Mouse (Mus musculus) neural tube, embryonic 12.5 days (tissue): ENCODE data around the gene B4galt1. TPM values are rescaled to one million over a fixed set of nuclear protein-coding genes. Genes with fewer than 3 reads are reported as not detected.

Experiments used
- ATAC-seq: fragments of 200-750 bp; cut with Nextera tagmentation; 2 replicates; pipeline ENCODE4 v1.8.0; 2017; ENCODE audit warnings: low read depth, mild to moderate bottlenecking, moderate TSS enrichment, moderate library complexity; ENCODE audit not compliant: low FRiP score
- H3K27ac ChIP-seq: fragments of 300-500 bp; sonication (generic); 2 replicates; pipeline ENCODE4 v1.5.1; 2016
- H3K27me3 ChIP-seq: fragments of 300-500 bp; sonication (generic); replicated peaks from 2 replicates; pipeline ENCODE4 v1.6.1; 2016; ENCODE audit warnings: mild to moderate bottlenecking
- H3K36me3 ChIP-seq: fragments of 300-500 bp; sonication (generic); 2 replicates; pipeline ENCODE4 v1.6.1; 2016; ENCODE audit warnings: mild to moderate bottlenecking
- H3K4me1 ChIP-seq: fragments of 300-500 bp; sonication (generic); 2 replicates; pipeline ENCODE4 v1.6.1; 2016
- H3K4me2 ChIP-seq: fragments of 300-500 bp; sonication (generic); replicated peaks from 2 replicates; pipeline ENCODE4 v1.6.1; 2016; ENCODE audit warnings: mild to moderate bottlenecking
- H3K4me3 ChIP-seq: fragments of 300-500 bp; sonication (generic); 2 replicates; pipeline ENCODE4 v1.5.1; 2016
- H3K9ac ChIP-seq: fragments of 300-500 bp; sonication (generic); 2 replicates; pipeline ENCODE4 v1.6.1; 2016; ENCODE audit warnings: mild to moderate bottlenecking
- H3K9me3 ChIP-seq: fragments of 300-500 bp; sonication (generic); 2 replicates; pipeline ENCODE4 v1.6.1; 2016; ENCODE audit warnings: mild to moderate bottlenecking
- WGBS: fragments of 180-500 bp; shearing (Covaris S2); methylation state at CpG from one replicate; pipeline ENCODE4 v1.1.7; 2016; 5-methylcytosine and 5-hydroxymethylcytosine counted together
- polyA plus RNA-seq: library from polyadenylated mRNA; unstranded; fragments of >200 nt; fragmentation: Nextera tagmentation; extraction: Ambion mirVana; gene quantifications from 2 replicates; pipeline ENCODE4 v1.2.1, GENCODE M21; 2016

B4galt1 gene
- polyA plus RNA-seq, 1 experiment from 2014 or later: 14.1 TPM

GRCm38 (mm10) chr4:40820903-40821302 lies 32.9 kb downstream of the B4galt1 start:
- H3K27ac ChIP-seq: no peak overlapping the region
- no peaks in the 10 kb centered on the region for H3K4me1 ChIP-seq
- H3K9me3 ChIP-seq: no peaks in the 10 kb centered on the region
- peaks cover 8% of the 10 kb centered on the region; the same call in 1 of the 2 replicates for H3K36me3 ChIP-seq
- no peak overlapping the region for H3K4me3 ChIP-seq
- 88% methylated on average over 1 of the region's 1 CpGs for WGBS
- H3K9ac ChIP-seq: no peak overlapping the region
- ATAC-seq: no peak
- H3K27me3 ChIP-seq: no peaks in the 10 kb centered on the region
- no peak overlapping the region for H3K4me2 ChIP-seq

- ATAC-seq: no peak
- no peak overlapping the region for H3K4me3 ChIP-seq
- H3K36me3 ChIP-seq: peaks cover 8% of the 10 kb centered on the region; the same call in 1 of the 2 replicates
- H3K4me1 ChIP-seq: no peaks in the 10 kb centered on the region
- H3K9me3 ChIP-seq: no peaks in the 10 kb centered on the region
- H3K9ac ChIP-seq: no peak overlapping the region
- H3K27me3 ChIP-seq: no peaks in the 10 kb centered on the region
- H3K4me2 ChIP-seq: no peak overlapping the region
- H3K27ac ChIP-seq: no peak overlapping the region
- WGBS: 91% methylated on average over 4 of the region's 4 CpGs
Measured at GRCm38 (mm10) chr4:40820024-40820423, 33.8 kb downstream of the B4galt1 start.

GRCm38 (mm10) chr4:40819151-40819550 lies 34.7 kb downstream of the B4galt1 start:
- 92% methylated on average over 6 of the region's 6 CpGs for WGBS
- no peak overlapping the region for H3K9ac ChIP-seq
- H3K4me2 ChIP-seq: no peak overlapping the region
- no peaks in the 10 kb centered on the region for H3K27me3 ChIP-seq
- ATAC-seq: no peak
- H3K4me1 ChIP-seq: no peaks in the 10 kb centered on the region
- no peak overlapping the region for H3K27ac ChIP-seq
- H3K9me3 ChIP-seq: no peaks in the 10 kb centered on the region
- H3K4me3 ChIP-seq: no peak overlapping the region
- H3K36me3 ChIP-seq: peaks cover 8% of the 10 kb centered on the region; the same call in 1 of the 2 replicates

DNA sequence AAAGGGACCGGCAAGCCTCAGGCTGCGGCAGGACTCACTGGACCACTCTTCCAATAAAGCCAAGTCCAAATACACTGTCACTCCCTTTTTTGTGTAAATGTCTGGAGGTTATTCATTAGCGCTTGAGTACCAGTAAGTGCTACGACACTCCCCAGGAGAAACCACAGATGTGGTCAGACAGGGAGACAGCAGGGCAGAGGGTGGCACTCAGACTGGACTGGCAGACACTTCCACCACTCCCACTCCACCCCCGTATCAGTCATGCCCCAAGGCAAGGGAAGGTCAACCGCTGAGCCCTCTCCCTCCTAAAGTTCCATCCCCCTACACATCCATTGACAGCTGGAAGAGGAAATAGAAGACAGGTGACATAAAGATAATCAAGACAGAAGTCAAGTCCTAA lies 35.4 kb downstream of the B4galt1 start:
- H3K9ac ChIP-seq: no peak overlapping the region
- ATAC-seq: no peak
- H3K4me1 ChIP-seq: no peaks in the 10 kb centered on the region
- no peak overlapping the region for H3K4me3 ChIP-seq
- H3K4me2 ChIP-seq: no peak overlapping the region
- peaks cover 11% of the 10 kb centered on the region; the same call in 1 of the 2 replicates for H3K36me3 ChIP-seq
- H3K27me3 ChIP-seq: no peaks in the 10 kb centered on the region
- WGBS: 89% methylated on average over 6 of the region's 6 CpGs
- no peaks in the 10 kb centered on the region for H3K9me3 ChIP-seq
- no peak overlapping the region for H3K27ac ChIP-seq

GRCm38 (mm10) chr4:40817936-40818335 lies 35.9 kb downstream of the B4galt1 start:
- Histone ChIP-seq H3K27me3 (no peaks in the 10 kb centered on the region), H3K9me3 (no peaks in the 10 kb centered on the region), H3K27ac (no peak overlapping the region), H3K9ac (no peak overlapping the region), H3K4me1 (no peaks in the 10 kb centered on the region), H3K4me2 (no peak overlapping the region), H3K36me3 (peaks cover 11% of the 10 kb centered on the region; the same call in 1 of the 2 replicates), H3K4me3 (no peak overlapping the region)
- WGBS: 93% methylated on average over 12 of the region's 12 CpGs
- ATAC-seq: no peak

DNA sequence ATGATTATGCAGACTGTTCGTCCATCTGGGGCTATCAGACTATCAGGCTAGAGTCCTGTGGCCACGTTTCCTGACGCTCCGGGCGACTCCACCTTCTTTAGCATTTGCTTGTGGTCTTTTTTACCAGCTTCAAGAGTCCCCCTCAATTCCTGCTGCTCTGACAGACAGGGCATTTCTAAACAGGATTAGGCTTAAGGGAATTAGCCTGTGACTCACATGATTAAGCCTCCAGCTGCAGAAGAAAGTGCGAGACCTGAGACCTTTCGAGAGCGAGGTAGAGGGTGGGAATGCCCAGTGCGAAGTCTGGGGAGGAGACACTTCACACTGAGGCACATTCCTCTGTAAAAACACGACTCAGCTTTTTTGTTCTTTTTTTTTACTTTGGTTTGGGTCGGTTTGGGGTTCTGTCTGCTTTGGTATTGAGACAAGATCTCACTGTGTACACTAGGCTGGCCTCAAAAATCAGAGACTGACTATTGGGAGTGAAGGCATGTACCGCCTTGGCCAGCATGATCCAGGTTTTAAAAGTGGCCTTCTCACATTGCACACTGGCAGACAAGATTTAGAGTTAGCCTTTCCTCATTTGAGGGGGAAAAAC lies 37.9 kb downstream of the B4galt1 start:
- WGBS: 65% methylated on average over 12 of the region's 12 CpGs
- Histone ChIP-seq H3K27ac (no peak overlapping the region), H3K36me3 (peaks cover 15% of the 10 kb centered on the region; the same call in 1 of the 2 replicates), H3K27me3 (no peaks in the 10 kb centered on the region), H3K4me1 (no peaks in the 10 kb centered on the region), H3K9me3 (no peaks in the 10 kb centered on the region), H3K4me2 (no peak overlapping the region), H3K9ac (no peak overlapping the region), H3K4me3 (no peak overlapping the region)
- ATAC-seq: no peak

GRCm38 (mm10) chr4:40815120-40815519 lies 38.7 kb downstream of the B4galt1 start:
- Histone ChIP-seq H3K9me3 (no peaks in the 10 kb centered on the region), H3K9ac (no peak overlapping the region), H3K36me3 (peaks cover 15% of the 10 kb centered on the region; the same call in 1 of the 2 replicates), H3K27me3 (no peaks in the 10 kb centered on the region), H3K4me2 (no peak overlapping the region), H3K4me1 (no peaks in the 10 kb centered on the region), H3K4me3 (no peak overlapping the region), H3K27ac (no peak overlapping the region)
- WGBS: 93% methylated on average over 3 of the region's 3 CpGs
- no peak for ATAC-seq

DNA sequence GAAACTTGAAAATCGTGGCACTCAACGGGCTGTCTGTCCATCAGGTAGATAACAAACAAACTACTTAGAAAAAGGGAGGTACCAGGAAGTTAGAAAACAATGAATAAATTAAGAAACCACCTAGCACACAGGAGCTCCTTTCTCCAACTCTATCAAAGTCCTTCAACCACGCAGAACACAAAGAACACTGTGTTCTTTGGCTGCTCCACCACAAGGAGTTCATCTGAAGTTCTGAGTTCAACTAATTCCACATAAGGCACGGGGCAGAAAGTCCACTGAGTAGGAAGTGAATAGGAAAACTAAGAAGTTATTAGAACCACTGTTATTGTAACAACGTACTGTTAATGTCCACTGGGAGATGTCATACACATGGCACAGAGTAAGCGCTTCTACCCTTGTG lies 39.4 kb downstream of the B4galt1 start:
- ATAC-seq: no peak
- peaks cover 15% of the 10 kb centered on the region; the same call in 1 of the 2 replicates for H3K36me3 ChIP-seq
- 92% methylated on average over 6 of the region's 6 CpGs for WGBS

GRCm38 (mm10) chr4:40812891-40813290 lies 40.9 kb downstream of the B4galt1 start:
- H3K27me3 ChIP-seq: no peaks in the 10 kb centered on the region
- H3K4me1 ChIP-seq: no peaks in the 10 kb centered on the region
- H3K4me2 ChIP-seq: no peak overlapping the region
- no peak overlapping the region for H3K9ac ChIP-seq
- H3K9me3 ChIP-seq: no peaks in the 10 kb centered on the region
- no peak overlapping the region for H3K4me3 ChIP-seq
- no peak overlapping the region for H3K27ac ChIP-seq
- ATAC-seq: no peak
- WGBS: 94% methylated on average over 1 of the region's 1 CpGs
- H3K36me3 ChIP-seq: peaks cover 13% of the 10 kb centered on the region; the same call in 1 of the 2 replicates

More for the DNA sequence above, 39.4 kb downstream of the B4galt1 start:
- Histone ChIP-seq H3K9ac (no peak overlapping the region), H3K9me3 (no peaks in the 10 kb centered on the region), H3K4me3 (no peak overlapping the region), H3K4me2 (no peak overlapping the region), H3K27me3 (no peaks in the 10 kb centered on the region), H3K27ac (no peak overlapping the region), H3K4me1 (no peaks in the 10 kb centered on the region)

- Histone ChIP-seq H3K36me3 (peaks cover 23% of the 10 kb centered on the region), H3K27me3 (no peaks in the 10 kb centered on the region), H3K4me1 (no peaks in the 10 kb centered on the region), H3K9ac (no peak overlapping the region), H3K27ac (no peak overlapping the region), H3K4me3 (no peak overlapping the region), H3K9me3 (no peaks in the 10 kb centered on the region), H3K4me2 (no peak overlapping the region)
- WGBS: 91% methylated on average over 5 of the region's 5 CpGs
- no peak for ATAC-seq
Measured at GRCm38 (mm10) chr4:40810481-40810880, 43.3 kb downstream of the B4galt1 start.

DNA sequence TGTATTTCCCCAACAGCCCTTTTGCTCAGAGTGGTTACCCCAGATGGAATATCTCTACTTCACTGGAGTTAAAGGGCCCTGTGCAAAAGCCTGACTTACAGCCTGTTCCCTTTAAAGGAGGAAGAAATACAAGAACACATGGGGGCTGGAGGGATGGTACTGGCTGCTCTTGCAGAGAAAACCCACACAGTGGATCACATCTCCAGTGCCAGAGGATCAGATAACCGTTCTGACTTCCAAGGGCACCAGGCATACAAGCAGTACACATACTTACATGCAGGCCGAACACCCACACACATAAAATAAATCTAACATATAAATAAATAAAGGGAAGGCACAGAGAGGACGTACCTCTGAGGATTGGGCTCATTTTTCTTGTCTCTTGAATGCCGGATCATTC lies 46.4 kb downstream of the B4galt1 start:
- Histone ChIP-seq H3K9ac (no peak overlapping the region), H3K27ac (no peak overlapping the region), H3K4me1 (no peaks in the 10 kb centered on the region), H3K4me2 (no peak overlapping the region), H3K27me3 (no peaks in the 10 kb centered on the region), H3K36me3 (peaks cover 22% of the 10 kb centered on the region), H3K4me3 (no peak overlapping the region), H3K9me3 (no peaks in the 10 kb centered on the region)
- ATAC-seq: no peak
- WGBS: 90% methylated on average over 4 of the region's 4 CpGs

GRCm38 (mm10) chr4:40805401-40805800 lies 48.4 kb downstream of the B4galt1 start:
- no peaks in the 10 kb centered on the region for H3K27me3 ChIP-seq
- H3K27ac ChIP-seq: no peak overlapping the region
- no peak for ATAC-seq
- H3K36me3 ChIP-seq: peaks cover 17% of the 10 kb centered on the region
- H3K9me3 ChIP-seq: no peaks in the 10 kb centered on the region
- H3K4me1 ChIP-seq: no peaks in the 10 kb centered on the region
- H3K4me3 ChIP-seq: no peak overlapping the region
- 91% methylated on average over 8 of the region's 8 CpGs for WGBS
- H3K9ac ChIP-seq: no peak overlapping the region
- H3K4me2 ChIP-seq: no peak overlapping the region

DNA sequence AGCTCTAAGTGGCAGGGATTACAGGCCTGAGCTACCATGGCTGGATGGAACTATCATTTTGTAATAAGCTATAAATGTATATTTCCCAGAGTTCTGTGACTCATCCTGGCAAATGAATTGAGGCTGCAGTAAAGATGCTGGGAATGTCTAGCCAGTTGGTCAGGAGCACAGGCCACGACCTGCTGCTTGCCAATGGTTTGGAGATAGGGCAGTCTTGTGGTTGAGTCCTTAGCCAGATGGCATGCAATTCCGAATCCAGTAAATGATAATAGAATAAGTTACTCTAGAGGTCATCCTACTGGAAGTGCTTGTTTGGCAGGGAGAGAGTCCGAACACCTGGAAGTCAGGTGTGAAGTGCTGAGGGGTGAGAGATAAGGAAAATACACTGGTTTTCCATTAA lies 51.0 kb downstream of the B4galt1 start:
- no peaks in the 10 kb centered on the region for H3K9me3 ChIP-seq
- no peak overlapping the region for H3K9ac ChIP-seq
- peaks cover 17% of the 10 kb centered on the region for H3K36me3 ChIP-seq
- no peaks in the 10 kb centered on the region for H3K27me3 ChIP-seq
- ATAC-seq: no peak
- WGBS: 93% methylated on average over 3 of the region's 3 CpGs
- H3K4me3 ChIP-seq: no peak overlapping the region
- no peak overlapping the region for H3K4me2 ChIP-seq
- no peak overlapping the region for H3K27ac ChIP-seq
- no peaks in the 10 kb centered on the region for H3K4me1 ChIP-seq
